Mouse (Mus musculus): ENCODE measurements at regions not wholly inside any gene's neighbourhood (a gene's known extent, or its start where the extent isn't known, plus 50 kb on each side); places are given as distances from the start of the nearest gene placed in this dataset.
"Not testable (repeated sequence)": the region's sequence is repeated elsewhere in the genome, so short reads cannot be mapped to it uniquely, and the experiment has no call there.

DNA sequence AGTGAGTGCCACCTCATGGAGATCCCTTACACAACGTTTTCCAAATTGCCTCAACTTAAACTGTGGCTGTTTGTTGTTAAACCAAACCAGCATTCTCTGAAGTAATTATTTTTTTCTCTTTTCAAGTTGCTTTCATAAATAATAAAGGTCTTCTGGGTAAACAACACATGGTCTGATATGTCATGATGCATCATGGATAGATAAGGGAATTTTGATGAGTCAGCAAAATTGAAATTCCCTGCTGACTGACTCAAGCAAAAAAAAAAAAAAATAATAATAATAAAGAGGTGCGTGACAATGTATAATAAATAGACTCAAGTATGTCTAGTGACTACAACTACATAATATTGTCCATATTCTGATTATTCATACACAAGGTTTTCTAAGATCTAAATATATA lies 201.8 kb downstream of the Adgb start:
- no peak for DNase-seq (ENCODE audit: low read depth, low spot score)

GRCm38 (mm10) chr10:10252540-10253318 lies 219.4 kb downstream of the Adgb start:
- DNase-seq (ENCODE audit: low read depth, low spot score): no peak

DNA sequence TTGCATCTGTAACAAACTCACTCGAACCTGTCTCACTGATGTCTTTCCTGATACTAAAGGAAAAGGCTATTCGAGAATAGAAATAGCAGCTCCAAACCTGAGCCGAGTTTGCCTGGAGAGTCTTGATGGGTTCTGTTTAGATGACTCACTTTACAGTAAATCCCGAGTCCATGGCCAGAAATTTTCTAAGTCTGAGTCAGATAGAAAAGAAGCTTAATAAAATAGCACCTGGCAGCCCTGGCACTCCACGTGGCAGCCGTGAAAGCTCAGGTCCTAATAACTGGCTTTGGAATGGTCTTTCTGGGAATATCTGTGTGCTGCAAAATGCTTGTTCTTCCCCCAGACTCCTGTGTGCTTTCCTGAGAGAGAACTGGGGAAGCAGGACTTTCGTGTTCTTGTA lies 220.0 kb downstream of the Adgb start:
- no peak for DNase-seq (ENCODE audit: low read depth, low spot score)

DNA sequence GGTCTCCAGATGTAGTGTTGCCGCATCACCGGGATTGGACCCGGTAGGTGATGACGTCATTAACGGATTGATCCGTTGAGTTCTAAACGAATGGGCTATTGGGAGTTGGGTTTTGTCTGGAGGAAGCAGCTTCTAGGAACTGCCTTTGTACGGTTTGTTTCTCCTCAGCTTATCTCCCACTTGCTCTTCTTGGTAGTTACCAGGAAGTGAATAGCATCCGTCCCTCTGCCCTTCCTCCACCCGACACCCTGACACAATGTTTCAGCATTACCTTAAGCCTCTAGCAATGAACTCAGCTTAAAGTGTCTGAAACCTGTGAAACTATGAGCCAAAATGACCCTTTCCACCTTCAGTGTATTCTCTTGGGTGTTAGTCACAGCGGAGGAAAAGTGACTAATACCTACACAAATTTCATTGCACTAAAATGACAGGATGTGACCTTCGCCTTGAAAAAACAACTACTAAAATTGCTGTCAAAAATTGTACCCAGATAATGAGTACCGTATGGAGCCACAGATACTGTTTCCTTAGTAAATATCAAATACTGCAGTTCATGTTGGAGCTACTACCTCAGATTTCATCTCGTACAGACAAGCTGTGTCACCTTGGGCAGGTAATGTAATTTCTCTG lies 237.1 kb downstream of the Adgb start:
- DNase-seq (ENCODE audit: low read depth, low spot score): no peak

DNA sequence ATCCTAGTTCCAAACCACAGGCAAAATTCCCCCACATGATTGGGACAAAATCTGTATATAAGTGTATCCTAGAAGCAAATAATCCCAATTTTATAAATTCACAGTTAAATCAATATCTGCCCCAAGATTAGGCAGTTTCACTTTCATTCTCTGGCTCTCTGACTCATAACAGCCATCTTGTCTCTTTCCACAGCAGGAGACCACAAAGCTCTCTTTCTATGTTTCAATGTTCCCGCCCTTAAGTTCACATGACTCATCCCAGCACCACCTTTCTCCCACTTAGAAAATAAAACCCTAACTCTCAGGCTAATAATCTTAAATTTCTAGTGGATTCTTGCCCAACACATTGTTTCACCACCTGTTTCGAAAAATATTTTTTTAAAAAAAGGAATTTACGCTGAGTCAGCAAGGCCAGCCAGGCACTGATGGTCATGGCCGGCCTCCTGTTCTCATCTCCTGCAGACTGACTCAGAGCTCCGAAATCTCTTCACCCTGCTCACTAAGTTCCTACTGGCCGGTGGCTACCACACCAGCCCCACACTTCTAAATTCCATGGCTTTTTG lies 247.5 kb downstream of the Adgb start:
- DNase-seq (ENCODE audit: low read depth, low spot score): no peak

GRCm38 (mm10) chr10:10219726-10220125 lies 252.4 kb downstream of the Adgb start:
- no peak for DNase-seq (ENCODE audit: low read depth, low spot score)

GRCm38 (mm10) chr10:10216892-10217291 lies 255.2 kb downstream of the Adgb start:
- DNase-seq (ENCODE audit: low read depth, low spot score): no peak

GRCm38 (mm10) chr10:10215376-10215775 lies 256.8 kb downstream of the Adgb start:
- no peak for DNase-seq (ENCODE audit: low read depth, low spot score)

GRCm38 (mm10) chr10:10208354-10208753 lies 263.8 kb downstream of the Adgb start:
- no peak for DNase-seq (ENCODE audit: low read depth, low spot score)

- DNase-seq (ENCODE audit: low read depth, low spot score): no peak
These were observed 266.2 kb downstream of the Adgb start for GRCm38 (mm10) chr10:10205805-10206520.

DNA sequence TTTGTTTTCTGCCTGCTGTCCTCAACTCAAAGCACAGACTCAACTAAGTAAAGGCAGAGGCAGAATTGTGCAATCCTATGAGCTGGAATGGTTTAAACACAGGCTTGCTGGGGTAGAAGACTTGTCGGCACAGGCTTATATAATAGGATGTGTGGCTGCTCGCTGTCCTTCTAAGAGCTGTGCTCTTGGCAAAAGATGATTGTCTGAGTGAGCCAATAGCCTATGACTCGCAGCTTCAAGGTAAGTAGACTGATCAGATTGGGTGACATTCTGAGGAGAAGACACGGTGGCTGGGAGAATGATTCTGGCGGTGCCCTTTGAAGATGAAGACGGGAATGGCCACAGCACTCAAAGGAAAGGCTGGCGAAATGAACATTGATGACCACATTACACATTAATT lies 268.1 kb downstream of the Adgb start:
- DNase-seq (ENCODE audit: low read depth, low spot score): no peak

DNA sequence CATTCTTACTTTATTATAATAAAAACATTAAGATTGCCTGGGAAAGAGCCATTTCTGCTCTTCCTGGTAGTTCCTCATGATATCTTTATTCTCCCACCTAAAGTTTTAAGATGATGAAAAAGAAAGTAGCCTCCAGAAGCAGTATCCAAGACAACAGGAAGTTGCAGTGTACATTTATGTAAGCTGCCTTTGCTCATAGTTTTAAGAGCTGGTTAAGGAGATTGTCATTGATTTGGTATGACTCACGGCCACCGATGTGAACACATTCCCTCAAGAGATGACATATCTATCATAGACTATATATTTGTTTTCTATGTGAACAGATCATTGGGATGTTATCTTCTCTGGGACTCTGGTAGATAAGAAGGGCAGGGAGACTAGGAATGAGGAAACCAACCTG lies 281.8 kb downstream of the Adgb start:
- no peak for DNase-seq (ENCODE audit: low read depth, low spot score)

GRCm38 (mm10) chr10:10188113-10188512 lies 284.0 kb downstream of the Adgb start:
- DNase-seq (ENCODE audit: low read depth, low spot score): no peak

DNA sequence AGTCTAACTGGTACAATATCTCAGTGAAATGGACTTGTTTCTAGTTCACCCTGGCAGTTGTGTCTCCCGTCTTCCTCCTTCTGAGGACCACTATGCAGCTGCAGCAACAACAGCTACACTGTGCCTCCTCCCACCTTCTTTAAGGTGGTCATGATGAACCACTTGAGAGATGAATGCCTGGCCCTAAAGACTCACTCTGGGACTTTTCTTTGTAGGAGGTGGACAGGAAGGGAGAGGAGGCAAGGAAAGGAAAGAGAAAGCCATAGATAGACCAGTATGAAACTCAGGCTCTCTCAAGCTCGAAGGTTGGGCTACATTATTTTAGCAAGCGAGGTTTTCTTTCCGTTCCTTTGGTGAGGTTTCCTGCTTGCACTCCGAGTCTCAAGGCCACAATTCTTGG lies 285.4 kb downstream of the Adgb start:
- no peak for DNase-seq (ENCODE audit: low read depth, low spot score)

GRCm38 (mm10) chr10:10185298-10185883 lies 284.5 kb upstream of the Stxbp5 start:
- DNase-seq (ENCODE audit: low read depth, low spot score): no peak

- peak; percentile 8 for DNase-seq (ENCODE audit: low read depth, low spot score)
These were observed 283.5 kb upstream of the Stxbp5 start for GRCm38 (mm10) chr10:10184386-10184785.

DNA sequence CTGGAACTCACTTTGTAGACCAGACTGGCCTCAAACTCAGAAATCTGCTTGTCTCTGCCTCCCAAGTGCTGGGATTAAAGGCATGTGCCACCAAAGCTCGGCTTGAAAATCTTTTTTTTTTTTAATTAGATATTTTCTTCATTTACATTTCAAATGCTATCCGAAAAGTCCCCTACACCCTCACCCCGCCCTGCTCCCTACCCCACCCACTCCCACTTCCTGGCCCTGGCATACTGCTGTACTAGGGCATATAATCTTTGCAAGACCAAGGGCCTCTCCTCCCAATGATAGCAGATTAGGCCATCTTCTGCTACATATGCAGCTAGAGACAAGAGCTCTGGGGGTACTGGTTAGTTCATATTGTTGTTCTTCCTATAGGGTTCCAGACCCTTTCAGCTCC lies 276.2 kb upstream of the Stxbp5 start:
- DNase-seq (ENCODE audit: low read depth, low spot score): not testable (repeated sequence)
